Mouse (Mus musculus) myocyte (in vitro differentiated cells): ENCODE results near the gene Lpp.

ENCODE experiments used
- E2F4 ChIP-seq: IDR thresholded peaks from one replicate; pipeline ENCODE4 v1.6.1; 2011; ENCODE audit warnings: mild to moderate bottlenecking, control low read depth, moderate library complexity; ENCODE audit not compliant: insufficient read depth
- MAX ChIP-seq: IDR thresholded peaks from one replicate; pipeline ENCODE4 v1.6.1; 2011; ENCODE audit warnings: low read depth, mild to moderate bottlenecking, control low read depth
- MYOD1 ChIP-seq, 3 experiments: IDR thresholded peaks; one replicate each; pipeline ENCODE4 v1.6.1; 2011; ENCODE audit warnings: control low read depth in 2 of 3, low read depth in 2 of 3, mild to moderate bottlenecking in 2 of 3, moderate library complexity in 1 of 3; ENCODE audit not compliant: insufficient read length in 2 of 3, control insufficient read depth in 1 of 3
- MYOG ChIP-seq, 3 experiments: IDR thresholded peaks; one replicate each; pipeline ENCODE4 v1.6.1; 2011; ENCODE audit warnings: control low read depth in 2 of 3, low read depth in 2 of 3, mild to moderate bottlenecking in 2 of 3; ENCODE audit not compliant: insufficient read length in 2 of 3, control insufficient read depth in 1 of 3, insufficient read depth in 1 of 3
- POLR2A ChIP-seq: IDR thresholded peaks from one replicate; pipeline ENCODE4 v1.6.1; 2011; ENCODE audit warnings: low read depth, mild to moderate bottlenecking, control low read depth, moderate library complexity; ENCODE audit not compliant: insufficient read length
- POLR2AphosphoS2 ChIP-seq: IDR thresholded peaks from one replicate; pipeline ENCODE4 v1.6.1; 2011; ENCODE audit warnings: low read depth, control low read depth; ENCODE audit not compliant: insufficient read length
- SRF ChIP-seq: IDR thresholded peaks from one replicate; pipeline ENCODE4 v1.6.1; 2011; ENCODE audit warnings: low read depth; ENCODE audit not compliant: control insufficient read depth, insufficient read length
- TCF12 ChIP-seq: IDR thresholded peaks from one replicate; pipeline ENCODE4 v1.6.1; 2011; ENCODE audit warnings: mild to moderate bottlenecking, control low read depth; ENCODE audit not compliant: poor library complexity, insufficient read depth, severe bottlenecking
- USF1 ChIP-seq: IDR thresholded peaks from one replicate; pipeline ENCODE4 v1.6.1; 2011; ENCODE audit warnings: low read depth, mild to moderate bottlenecking, control low read depth, moderate library complexity

DNA sequence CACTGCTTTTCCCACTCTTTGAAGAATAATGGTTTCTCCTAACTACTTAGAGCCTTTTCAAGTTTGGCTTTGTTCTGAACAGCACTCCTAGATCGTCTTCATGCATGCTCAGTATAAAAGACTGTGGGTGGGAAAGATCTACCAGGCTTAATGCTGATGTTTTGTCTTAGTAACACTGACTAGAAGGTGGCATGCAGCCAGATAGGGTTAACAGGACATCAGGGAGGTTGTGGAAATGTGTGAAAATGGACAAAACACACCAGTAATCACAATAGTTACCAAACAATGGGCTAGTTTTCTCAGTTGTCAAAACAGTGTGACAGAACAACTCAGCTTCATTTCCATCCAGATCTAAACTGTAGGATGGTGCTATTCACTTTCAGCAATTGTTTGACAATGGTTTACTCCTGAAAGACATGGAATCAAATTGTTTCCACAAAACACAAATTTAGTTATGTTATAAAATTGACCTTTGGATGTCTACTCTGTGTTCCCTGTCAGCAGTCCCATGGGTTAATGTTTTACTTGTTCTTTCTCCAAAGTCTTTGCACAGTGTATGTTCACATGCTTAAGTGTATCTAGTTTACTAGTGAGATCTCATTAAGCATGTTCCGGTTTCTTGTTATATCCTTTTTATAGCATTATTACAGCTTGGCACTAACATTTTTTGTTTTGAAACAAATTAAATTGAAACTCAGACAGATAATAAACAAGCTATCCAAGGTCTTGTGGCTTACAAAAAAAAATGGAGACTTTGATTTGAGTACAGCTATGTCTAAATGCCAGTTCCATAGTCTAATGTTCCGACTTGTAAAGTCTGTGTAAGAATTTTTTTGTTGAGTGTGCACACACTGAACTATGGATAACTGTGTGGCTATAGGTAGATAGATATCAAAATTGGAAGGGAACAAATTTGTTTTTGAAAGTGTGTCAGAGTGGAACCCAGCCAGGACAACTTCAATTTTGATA lies 229.2 kb downstream of the Lpp start:
- no peak for TF ChIP-seq MYOG (IDR thresholded peaks at IDR 0.05; ENCODE audit: control insufficient read depth in 1 of 3, insufficient read depth in 1 of 3, insufficient read length in 2 of 3, low read depth in 2 of 3)
- TF ChIP-seq POLR2A = no peak
- TF ChIP-seq TCF12 = no peak
- TF ChIP-seq MYOD1 (IDR thresholded peaks at IDR 0.05; ENCODE audit: control insufficient read depth in 1 of 3, insufficient read length in 2 of 3, low read depth in 2 of 3) = no peak
- TF ChIP-seq SRF = no peak
- no peak for TF ChIP-seq POLR2AphosphoS2
- TF ChIP-seq MAX = no peak
- no peak for TF ChIP-seq USF1
- TF ChIP-seq E2F4 = no peak
